Mouse (Mus musculus): ENCODE results near the gene Dyx1c1. TPM values are rescaled to one million over a fixed set of nuclear protein-coding genes. Genes with fewer than 3 reads are reported as not detected.

The Dyx1c1 gene
- total RNA-seq, 1 experiment from 2014 or later, result 1.8 TPM

Small RNA genes within 50 kb of the gene (microRNA-seq; reads per million reads assigned to microRNA genes)
- 0 reads per million in 2 experiments for gene Gm27353

Other genes with a start within 250 kb of the Dyx1c1 start
- 0.43 and 0.58 TPM in 2 replicates for gene Prtg, start 151.9 kb upstream of the Dyx1c1 start, total RNA-seq (2021)
- gene Pygo1, start 33.1 kb upstream of the Dyx1c1 start, total RNA-seq (2021), result 3.4 and 5.1 TPM in 2 replicates
- gene Gm44503, start 67 bp downstream of the Dyx1c1 start, total RNA-seq (2021), result not detected in 2 replicates
- gene Ccpg1os, start 26.6 kb downstream of the Dyx1c1 start, total RNA-seq (2021), result 23.8 TPM in 2 replicates
- gene Ccpg1, start 26.6 kb downstream of the Dyx1c1 start, total RNA-seq (2021), result 145 and 166 TPM in 2 replicates
- gene Pigb, start 81.6 kb downstream of the Dyx1c1 start, total RNA-seq (2021), result 11.9 and 20.4 TPM in 2 replicates
- gene Rab27a, start 86.1 kb downstream of the Dyx1c1 start, total RNA-seq (2021), result 28.5 and 47.1 TPM in 2 replicates
- 1.00 and 2.0 TPM in 2 replicates for gene Khdc3, start 143.1 kb downstream of the Dyx1c1 start, total RNA-seq (2021)
- 0.49 TPM in 1 of 2 replicates, not detected in the other for gene Gm20509, start 143.7 kb downstream of the Dyx1c1 start, total RNA-seq (2021)
- 60.6 and 64.2 TPM in 2 replicates for gene Rsl24d1, start 154.6 kb downstream of the Dyx1c1 start, total RNA-seq (2021)

Measured in adrenal gland, postnatal 25 days (tissue).